Mouse (Mus musculus) midbrain, embryonic 12.5 days (tissue): Measurements from ENCODE around the gene Rnf123. TPM values are rescaled to one million over a fixed set of nuclear protein-coding genes. Genes with fewer than 3 reads are reported as not detected.

Experiments used
- ATAC-seq: fragments of 200-750 bp; cut with Nextera tagmentation; 2 replicates; pipeline ENCODE4 v1.8.0; 2017; ENCODE audit warnings: low read depth, moderate TSS enrichment, moderate library complexity; ENCODE audit not compliant: low FRiP score
- H3K27ac ChIP-seq: fragments of 300-500 bp; sonication (generic); replicated peaks from 2 replicates; pipeline ENCODE4 v1.5.1; 2016; ENCODE audit warnings: mild to moderate bottlenecking
- H3K27me3 ChIP-seq: fragments of 300-500 bp; sonication (generic); 2 replicates; pipeline ENCODE4 v1.6.1; 2016; ENCODE audit warnings: mild to moderate bottlenecking
- H3K36me3 ChIP-seq: fragments of 300-500 bp; sonication (generic); 2 replicates; pipeline ENCODE4 v1.6.1; 2016
- H3K4me1 ChIP-seq: fragments of 300-500 bp; sonication (generic); 2 replicates; pipeline ENCODE4 v1.6.1; 2016
- H3K4me2 ChIP-seq: fragments of 300-500 bp; sonication (generic); replicated peaks from 2 replicates; pipeline ENCODE4 v1.6.1; 2016; ENCODE audit warnings: mild to moderate bottlenecking, moderate library complexity
- H3K4me3 ChIP-seq: fragments of 300-500 bp; sonication (generic); 2 replicates; pipeline ENCODE4 v1.5.1; 2016; ENCODE audit warnings: mild to moderate bottlenecking
- H3K9ac ChIP-seq: fragments of 300-500 bp; sonication (generic); replicated peaks from 2 replicates; pipeline ENCODE4 v1.6.1; 2016; ENCODE audit warnings: mild to moderate bottlenecking, moderate library complexity
- H3K9me3 ChIP-seq: fragments of 300-500 bp; sonication (generic); 2 replicates; pipeline ENCODE4 v1.6.1; 2016; ENCODE audit warnings: mild to moderate bottlenecking
- WGBS: fragments of 180-500 bp; shearing (Covaris S2); methylation state at CpG from one replicate; pipeline ENCODE4 v1.1.7; 2016; 5-methylcytosine and 5-hydroxymethylcytosine counted together
- polyA plus RNA-seq: library from polyadenylated mRNA; unstranded; fragments of >200 nt; fragmentation: Nextera tagmentation; extraction: Ambion mirVana; gene quantifications from 2 replicates; pipeline ENCODE4 v1.2.1, GENCODE M21; 2016

Gene Rnf123
- polyA plus RNA-seq = 41.2 and 43.4 TPM in 2 replicates

- 0 out of 2 replicates have a peak within 1 kb of the TSS, but pooled peaks have one; percentile 8 for H3K9ac ChIP-seq
These were observed at the start of gene Rnf123 for GRCm38 (mm10) chr9:108082988-108083431. Gene Rnf123, minus strand, starts transcription at chr9:108083346.

GRCm38 (mm10) chr9:108132373-108132772 is 49.2 kb upstream of the Rnf123 start:
- H3K4me3 ChIP-seq = no peak overlapping the region
- ATAC-seq = no peak
- 0 out of 2 replicates have a peak, but pooled peaks cover 4% of the 10 kb centered on the region for H3K27me3 ChIP-seq
- no peaks in the 10 kb centered on the region for H3K4me1 ChIP-seq
- no peak overlapping the region for H3K4me2 ChIP-seq
- no peaks in the 10 kb centered on the region for H3K9me3 ChIP-seq
- peaks cover 15% of the 10 kb centered on the region for H3K36me3 ChIP-seq
- WGBS = 91% methylated on average over 3 of the region's 3 CpGs
- H3K9ac ChIP-seq = no peak overlapping the region
- no peak overlapping the region for H3K27ac ChIP-seq

More at GRCm38 (mm10) chr9:108082988-108083431, at the start of gene Rnf123:
- H3K4me2 ChIP-seq = 0 out of 2 replicates have a peak within 1 kb of the TSS, but pooled peaks have one; percentile 3
- 38% methylated on average over 12 of the region's 12 CpGs for WGBS
- H3K4me3 ChIP-seq = no peak within 1 kb of the TSS
- no peaks in the 10 kb centered on the region for H3K9me3 ChIP-seq
- peaks cover 40% of the 10 kb centered on the region for H3K36me3 ChIP-seq
- peaks cover 43% of the 10 kb centered on the region for H3K27me3 ChIP-seq
- peaks cover 15% of the 10 kb centered on the region for H3K4me1 ChIP-seq
- ATAC-seq = no peak
- H3K27ac ChIP-seq = no peak within 1 kb of the TSS

GRCm38 (mm10) chr9:108131502-108131901 is 48.4 kb upstream of the Rnf123 start:
- no peak for ATAC-seq
- Histone ChIP-seq H3K4me2 (no peak overlapping the region), H3K36me3 (peaks cover 6% of the 10 kb centered on the region; the same call in 1 of the 2 replicates), H3K9me3 (no peaks in the 10 kb centered on the region), H3K27ac (no peak overlapping the region), H3K4me3 (no peak overlapping the region), H3K4me1 (no peaks in the 10 kb centered on the region), H3K27me3 (0 out of 2 replicates have a peak, but pooled peaks cover 4% of the 10 kb centered on the region), H3K9ac (no peak overlapping the region)
- WGBS = 91% methylated on average over 5 of the region's 5 CpGs

- peaks cover 13% of the 10 kb centered on the region for H3K36me3 ChIP-seq
- no peaks in the 10 kb centered on the region for H3K27me3 ChIP-seq
- 83% methylated on average over 13 of the region's 13 CpGs for WGBS
- H3K4me2 ChIP-seq = no peak overlapping the region
- H3K4me3 ChIP-seq = no peak overlapping the region
- ATAC-seq = no peak
- no peak overlapping the region for H3K27ac ChIP-seq
- no peak overlapping the region for H3K9ac ChIP-seq
- H3K9me3 ChIP-seq = no peaks in the 10 kb centered on the region
- no peaks in the 10 kb centered on the region for H3K4me1 ChIP-seq
These were observed 46.1 kb upstream of the Rnf123 start for GRCm38 (mm10) chr9:108129042-108129948.

GRCm38 (mm10) chr9:108128248-108128647 is 45.1 kb upstream of the Rnf123 start:
- no peak overlapping the region for H3K9ac ChIP-seq
- no peaks in the 10 kb centered on the region for H3K4me1 ChIP-seq
- H3K4me2 ChIP-seq = no peak overlapping the region
- 89% methylated on average over 11 of the region's 11 CpGs for WGBS
- no peak overlapping the region for H3K27ac ChIP-seq
- peaks cover 13% of the 10 kb centered on the region for H3K36me3 ChIP-seq
- no peak for ATAC-seq
- H3K9me3 ChIP-seq = no peaks in the 10 kb centered on the region
- no peaks in the 10 kb centered on the region for H3K27me3 ChIP-seq
- H3K4me3 ChIP-seq = no peak overlapping the region

- H3K4me3 ChIP-seq = no peak overlapping the region
- no peaks in the 10 kb centered on the region for H3K9me3 ChIP-seq
- ATAC-seq = no peak
- no peaks in the 10 kb centered on the region for H3K27me3 ChIP-seq
- 88% methylated on average over 17 of the region's 17 CpGs for WGBS
- no peak overlapping the region for H3K4me2 ChIP-seq
- H3K9ac ChIP-seq = no peak overlapping the region
- H3K4me1 ChIP-seq = no peaks in the 10 kb centered on the region
- H3K27ac ChIP-seq = no peak overlapping the region
- H3K36me3 ChIP-seq = peaks cover 12% of the 10 kb centered on the region
These were observed 43.5 kb upstream of the Rnf123 start for GRCm38 (mm10) chr9:108126436-108127180.

GRCm38 (mm10) chr9:108125731-108126130 is 42.6 kb upstream of the Rnf123 start:
- Histone ChIP-seq H3K9ac (no peak overlapping the region), H3K4me2 (no peak overlapping the region), H3K27me3 (no peaks in the 10 kb centered on the region), H3K9me3 (no peaks in the 10 kb centered on the region), H3K27ac (no peak overlapping the region), H3K4me1 (no peaks in the 10 kb centered on the region), H3K4me3 (no peak overlapping the region), H3K36me3 (peaks cover 10% of the 10 kb centered on the region)
- 88% methylated on average over 8 of the region's 8 CpGs for WGBS
- no peak for ATAC-seq

GRCm38 (mm10) chr9:108123916-108124315 is 40.8 kb upstream of the Rnf123 start:
- 95% methylated on average over 3 of the region's 4 CpGs for WGBS

GRCm38 (mm10) chr9:108121170-108121969 is 38.2 kb upstream of the Rnf123 start:
- Histone ChIP-seq H3K36me3 (peaks cover 18% of the 10 kb centered on the region), H3K4me1 (peaks cover 4% of the 10 kb centered on the region; the same call in 1 of the 2 replicates), H3K9me3 (no peaks in the 10 kb centered on the region), H3K4me2 (no peak overlapping the region), H3K9ac (no peak overlapping the region), H3K27ac (no peak overlapping the region), H3K4me3 (no peak overlapping the region), H3K27me3 (peaks cover under 1% of the 10 kb centered on the region; the same call in 1 of the 2 replicates)
- ATAC-seq = no peak
- 93% methylated on average over 10 of the region's 10 CpGs for WGBS

More at GRCm38 (mm10) chr9:108123916-108124315, 40.8 kb upstream of the Rnf123 start:
- Histone ChIP-seq H3K9me3 (no peaks in the 10 kb centered on the region), H3K4me1 (peaks cover 4% of the 10 kb centered on the region; the same call in 1 of the 2 replicates), H3K27ac (no peak overlapping the region), H3K4me2 (no peak overlapping the region), H3K9ac (no peak overlapping the region), H3K4me3 (no peak overlapping the region), H3K27me3 (no peaks in the 10 kb centered on the region), H3K36me3 (peaks cover 10% of the 10 kb centered on the region)
- no peak for ATAC-seq

- no peak for ATAC-seq
- 91% methylated on average over 8 of the region's 8 CpGs for WGBS
- Histone ChIP-seq H3K4me2 (no peak overlapping the region), H3K36me3 (peaks cover 19% of the 10 kb centered on the region), H3K27me3 (peaks cover 7% of the 10 kb centered on the region; the same call in 1 of the 2 replicates), H3K27ac (no peak overlapping the region), H3K9me3 (no peaks in the 10 kb centered on the region), H3K4me1 (peaks cover 4% of the 10 kb centered on the region; the same call in 1 of the 2 replicates), H3K9ac (no peak overlapping the region), H3K4me3 (no peak overlapping the region)
These were observed 37.5 kb upstream of the Rnf123 start for GRCm38 (mm10) chr9:108120671-108121070.

- no peak overlapping the region for H3K4me2 ChIP-seq
- H3K9me3 ChIP-seq = no peaks in the 10 kb centered on the region
- peaks cover 9% of the 10 kb centered on the region; the same call in 1 of the 2 replicates for H3K27me3 ChIP-seq
- peaks cover 4% of the 10 kb centered on the region; the same call in 1 of the 2 replicates for H3K4me1 ChIP-seq
- no peak overlapping the region for H3K9ac ChIP-seq
- no peak overlapping the region for H3K27ac ChIP-seq
- ATAC-seq = no peak
- H3K4me3 ChIP-seq = no peak overlapping the region
- WGBS = 70% methylated on average over 8 of the region's 11 CpGs
- H3K36me3 ChIP-seq = peaks cover 22% of the 10 kb centered on the region
These were observed 36.8 kb upstream of the Rnf123 start for GRCm38 (mm10) chr9:108119891-108120411.
